Mouse (Mus musculus) thymus, adult 18-20 months (tissue): ENCODE data around the gene Mfng.

Experiments used
- DNase-seq, 2 experiments: peaks; one replicate each; pipeline ENCODE4 v3.0.0; 2022; ENCODE audit warnings: mixed read lengths in 2 of 2

Mfng gene

GRCm38 (mm10) chr15:78786411-78786818 lies 13.1 kb upstream of the Mfng start:
- no peak for DNase-seq

DNA sequence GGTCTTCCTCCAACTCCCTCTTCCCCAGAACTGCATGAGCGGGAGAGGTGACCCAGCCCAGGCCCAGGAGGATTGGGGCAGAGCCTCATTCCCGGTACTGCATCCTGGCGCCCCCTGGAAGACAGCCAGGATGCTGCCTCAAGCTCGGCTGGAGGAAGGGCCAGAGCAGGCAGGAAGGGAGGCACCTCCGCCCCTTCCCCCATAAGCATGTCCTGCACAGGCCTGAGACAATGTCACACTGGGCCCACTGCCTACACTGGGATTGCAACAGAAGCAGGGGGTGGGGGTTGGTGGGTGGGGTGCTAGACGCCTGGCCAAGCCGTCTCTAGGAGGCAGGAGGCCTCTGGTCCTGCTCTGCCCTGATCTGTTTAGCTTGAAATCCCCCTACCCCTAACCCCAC lies 12.7 kb upstream of the Mfng start:
- no peak for DNase-seq

GRCm38 (mm10) chr15:78785258-78785657 lies 12.0 kb upstream of the Mfng start:
- DNase-seq, result no peak

DNA sequence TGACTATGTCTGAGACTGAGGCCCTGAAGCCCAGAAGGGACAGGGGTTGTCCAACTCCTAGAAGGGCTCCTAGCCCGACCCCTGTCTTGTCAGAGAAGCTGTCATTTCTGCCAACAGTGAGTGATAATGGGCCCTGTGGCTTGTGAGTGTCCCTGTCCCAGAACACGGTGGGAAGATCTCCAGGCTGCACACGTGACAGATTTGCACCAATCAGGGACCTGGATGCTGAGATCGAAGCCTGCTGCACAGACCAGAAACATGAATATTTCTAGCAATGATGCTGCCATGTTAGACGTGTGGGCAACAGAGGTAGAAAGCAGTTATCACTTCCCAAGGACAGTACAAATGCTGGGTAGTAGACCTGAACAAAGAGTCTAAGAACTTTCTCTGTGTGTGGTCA lies 11.2 kb upstream of the Mfng start:
- DNase-seq, result no peak

GRCm38 (mm10) chr15:78782348-78783103 lies 9.3 kb upstream of the Mfng start:
- no peak for DNase-seq

DNA sequence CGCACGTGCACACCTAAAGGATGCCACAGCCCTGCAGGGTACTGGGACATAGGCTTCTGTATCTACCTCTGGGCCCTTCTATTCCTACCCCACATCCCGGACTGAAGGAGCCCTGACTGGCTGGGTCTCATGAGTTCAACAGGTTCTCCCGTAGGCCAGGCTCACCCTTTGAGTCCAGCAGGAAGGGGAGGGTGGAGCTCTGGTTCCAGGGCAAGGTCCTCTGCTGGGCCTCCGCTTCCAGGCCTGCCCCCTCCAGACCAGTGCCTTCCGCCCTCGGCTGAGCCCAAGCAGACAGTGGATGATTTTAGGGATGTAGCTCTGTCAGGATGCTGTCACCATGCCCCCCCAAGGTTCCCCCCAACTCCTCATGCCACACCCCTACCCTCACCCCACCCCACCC lies 7.6 kb upstream of the Mfng start:
- DNase-seq, result no peak

- DNase-seq, result no peak
Measured at GRCm38 (mm10) chr15:78780359-78780758, 7.1 kb upstream of the Mfng start.

DNA sequence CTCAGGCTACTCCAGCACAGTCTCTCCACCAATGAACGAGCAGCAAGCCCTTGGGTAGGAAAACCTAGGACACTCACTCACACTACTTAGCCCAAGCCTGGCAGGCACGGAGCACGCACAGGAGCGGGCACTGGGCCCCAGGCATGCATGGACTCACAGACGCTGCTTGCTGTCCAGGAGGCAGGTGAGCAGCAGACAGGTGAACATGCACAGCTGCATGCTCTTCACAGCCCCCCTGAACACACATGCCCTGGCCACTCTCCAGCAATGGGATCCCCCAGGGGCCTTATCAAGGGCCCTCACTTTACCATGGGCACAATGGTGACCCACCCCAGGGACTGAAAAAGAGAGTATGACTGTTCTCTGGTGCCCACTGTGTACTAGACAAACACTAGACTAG lies 6.4 kb upstream of the Mfng start:
- DNase-seq, result no peak

DNA sequence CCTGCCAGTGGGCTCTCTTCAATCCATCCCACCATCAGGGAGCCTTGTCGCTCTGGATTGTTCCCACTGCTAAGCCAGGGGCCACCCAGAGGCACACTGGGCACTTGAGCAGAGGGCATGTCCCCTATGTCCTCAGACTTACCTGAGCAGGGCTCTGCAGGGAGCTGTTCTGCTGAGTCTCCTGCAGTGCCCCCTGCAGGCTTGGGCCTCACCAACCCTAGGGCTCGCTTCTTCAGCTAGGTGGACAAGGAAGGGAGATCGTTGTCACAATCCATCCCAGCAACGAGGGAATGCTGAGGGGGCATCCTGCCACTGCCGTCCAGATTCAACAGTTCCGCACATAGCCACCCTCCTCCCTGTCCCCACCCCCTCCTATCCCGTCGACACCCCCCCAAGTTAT lies 6.0 kb upstream of the Mfng start:
- DNase-seq, result no peak

- DNase-seq, result peak; percentile 53 to 67
Measured at GRCm38 (mm10) chr15:78778077-78778870, 5.0 kb upstream of the Mfng start.

DNA sequence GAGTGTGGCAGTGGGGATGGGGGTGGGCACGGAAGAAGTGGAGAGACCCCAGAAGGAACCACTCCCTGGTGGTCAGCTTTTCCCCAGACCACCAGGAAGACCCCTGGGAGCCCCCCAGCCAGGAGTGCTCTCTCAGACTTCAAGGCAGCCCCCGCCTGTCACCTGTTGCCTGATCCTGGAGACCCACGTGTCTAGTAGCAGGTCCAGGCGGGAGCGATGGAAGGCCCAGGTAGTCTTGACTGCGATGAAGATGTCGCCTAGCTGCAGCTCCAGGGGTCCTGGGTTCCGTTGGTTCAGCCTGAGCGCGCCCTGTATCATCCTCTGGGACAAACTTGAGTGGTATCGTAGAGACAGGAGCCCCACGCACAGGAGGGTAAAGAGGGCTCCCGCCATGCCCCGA lies 419 bp downstream of the Mfng start:
- peak in 1 of 2 experiments; percentile 41 for DNase-seq

- DNase-seq, result peak; percentile 62 to 75
Measured at GRCm38 (mm10) chr15:78772368-78772763, 909 bp downstream of the Mfng start.

- peak; percentile 58 to 70 for DNase-seq
Measured at GRCm38 (mm10) chr15:78771531-78772367, 1.5 kb downstream of the Mfng start.

GRCm38 (mm10) chr15:78770983-78771355 lies 2.3 kb downstream of the Mfng start:
- peak in 1 of 2 experiments; percentile 40 for DNase-seq

- DNase-seq, result no peak
Measured at GRCm38 (mm10) chr15:78770234-78770982, 2.9 kb downstream of the Mfng start.

GRCm38 (mm10) chr15:78769064-78769463 lies 4.2 kb downstream of the Mfng start:
- DNase-seq, result no peak

DNA sequence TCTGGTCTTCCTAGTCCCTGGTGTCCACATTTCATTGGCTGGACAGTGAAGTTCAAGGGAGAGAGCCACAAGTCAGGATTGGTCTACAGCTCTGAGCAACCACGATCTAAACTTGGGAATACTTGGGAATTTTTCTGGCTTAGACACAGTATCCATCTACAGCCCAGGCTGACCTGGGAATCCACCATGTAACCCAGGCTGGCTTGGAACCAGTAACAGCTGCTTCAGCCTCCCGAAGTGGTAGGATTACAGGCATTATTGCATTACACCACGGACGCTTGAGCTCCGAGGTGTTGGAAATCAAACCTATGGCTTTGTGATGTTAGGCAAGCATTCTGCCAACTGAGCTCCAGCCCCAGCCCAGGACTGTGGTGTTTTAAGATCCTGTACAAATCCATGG lies 9.6 kb downstream of the Mfng start:
- no peak for DNase-seq

- DNase-seq, result no peak
Measured at GRCm38 (mm10) chr15:78763210-78763609, 10.1 kb downstream of the Mfng start.

DNA sequence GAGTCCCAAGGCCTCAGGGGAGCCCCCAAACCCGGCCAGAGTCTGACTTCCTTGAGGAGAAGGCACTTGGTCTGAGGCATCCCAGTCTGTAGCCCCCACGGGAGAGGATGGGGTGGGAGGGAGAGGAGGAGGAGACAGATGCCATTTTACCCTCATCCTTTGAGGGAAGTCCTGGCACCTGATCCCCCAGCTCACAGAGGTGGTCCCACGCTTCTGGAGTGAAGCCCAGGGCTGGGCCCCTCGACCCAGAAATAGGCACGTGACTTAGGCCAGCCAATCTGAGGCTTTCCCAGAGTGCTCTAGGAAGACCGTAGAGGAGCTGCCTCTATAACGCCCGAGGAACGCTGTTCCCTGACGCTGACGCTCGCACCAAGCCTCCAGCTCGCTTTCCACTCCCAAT lies 12.2 kb downstream of the Mfng start:
- no peak for DNase-seq

- DNase-seq, result no peak
Measured at GRCm38 (mm10) chr15:78758132-78758531, 15.1 kb downstream of the Mfng start.

DNA sequence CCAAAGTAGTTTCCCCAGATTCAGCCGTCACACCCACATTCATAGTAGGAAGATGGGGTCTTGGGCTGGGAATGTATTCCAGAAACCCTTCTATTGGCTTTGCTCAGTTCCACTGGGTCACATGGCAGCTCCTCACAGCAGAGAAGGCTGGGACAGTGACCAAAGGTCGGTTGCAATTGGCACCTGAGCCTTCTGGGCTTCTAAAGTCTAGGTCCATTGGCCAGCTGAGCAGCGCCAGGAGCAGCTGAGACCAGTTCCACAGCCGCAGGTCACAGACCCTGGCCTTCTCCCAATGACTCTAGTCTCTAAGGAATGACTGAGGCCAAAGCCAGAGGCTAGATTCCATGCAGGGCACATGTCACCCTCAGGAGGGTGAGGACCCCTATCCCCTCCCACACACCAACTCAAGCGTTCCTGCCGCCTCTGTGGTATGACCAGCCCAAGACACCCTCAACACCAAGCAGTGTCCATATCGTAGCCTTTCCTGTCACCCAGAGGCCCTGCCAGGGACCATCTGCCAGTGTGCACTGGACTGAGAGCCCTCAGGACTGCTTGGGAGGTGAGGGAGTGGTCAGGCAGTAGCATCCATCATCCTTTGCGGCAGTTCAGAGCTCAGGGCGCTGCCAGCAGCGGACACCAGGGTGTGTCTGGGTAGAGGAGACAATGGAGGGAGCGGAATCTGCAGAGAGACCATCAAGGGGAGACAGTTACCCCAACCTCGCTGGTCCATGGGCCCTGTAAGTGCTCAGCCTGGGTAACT lies 17.1 kb downstream of the Mfng start:
- DNase-seq, result no peak

DNA sequence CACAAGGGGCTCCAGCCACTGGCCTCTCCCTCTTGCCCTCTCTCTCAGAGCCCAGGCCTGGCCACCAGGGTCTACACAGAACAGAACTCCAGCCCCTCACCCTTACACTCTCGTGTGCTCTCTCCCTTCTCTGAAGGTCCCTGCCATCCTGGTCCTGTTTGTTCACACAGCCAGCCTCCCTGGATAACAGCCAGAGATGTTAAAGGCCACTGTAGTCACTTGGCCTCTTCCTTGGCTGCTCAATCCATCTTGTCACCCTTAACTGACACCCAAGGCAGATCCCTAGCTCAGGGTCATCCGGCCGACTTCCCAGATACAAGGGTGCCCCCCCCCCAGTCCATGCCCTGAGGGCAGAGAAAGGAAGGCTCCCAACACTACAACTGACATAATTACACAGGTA lies 18.0 kb downstream of the Mfng start:
- DNase-seq, result no peak
